Mouse (Mus musculus) heart, postnatal 4 days (tissue): ENCODE measurements at regions not wholly inside any gene's neighbourhood (a gene's known extent, or its start where the extent isn't known, plus 50 kb on each side); places are given as distances from the start of the nearest gene placed in this dataset.

ENCODE experiments used
- DNase-seq: peaks from one replicate; pipeline ENCODE4 v3.0.0; 2021
- microRNA-seq, 2 experiments: library from miRNA; unstranded; fragments of <30 nt; microRNA quantifications; one replicate each; pipeline ENCODE4 v1.2.0; 2021 to 2022

DNA sequence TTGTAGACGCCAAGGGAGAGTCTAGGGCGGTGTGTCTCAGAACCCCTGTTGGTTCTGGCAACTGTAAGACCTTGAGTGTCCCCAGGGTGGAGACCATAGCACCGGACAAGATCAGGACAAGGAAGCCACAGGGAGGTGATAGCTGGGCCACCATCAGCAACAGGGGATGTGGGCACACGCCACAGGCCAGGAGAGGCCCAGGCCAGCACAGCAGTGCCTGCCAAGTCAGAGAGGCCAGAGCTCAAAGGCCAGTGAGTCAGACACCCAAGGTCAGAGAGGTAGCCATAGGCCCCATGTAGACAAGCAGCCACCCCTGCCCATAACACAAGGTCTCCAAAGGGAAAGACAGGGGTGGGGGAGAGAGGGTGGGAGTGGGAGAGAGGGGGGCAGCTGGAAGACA, 52.2 kb upstream of the Zbtb40 start:
- no peak for DNase-seq

Small RNA genes lying in the stretch of these regions (microRNA-seq; reads per million reads assigned to microRNA genes)
- gene Gm23263 (0 reads per million in 2 experiments), gene Gm25399 (0 reads per million in 2 experiments)
